Mouse (Mus musculus) limb, embryonic 12.5 days (tissue): ENCODE data around the gene Trap1. TPM values are rescaled to one million over a fixed set of nuclear protein-coding genes. Genes with fewer than 3 reads are reported as not detected.

Experiments
- ATAC-seq: fragments of 200-750 bp; cut with Nextera tagmentation; 2 replicates; pipeline ENCODE4 v1.8.0; 2017; ENCODE audit warnings: low read depth, moderate TSS enrichment; ENCODE audit not compliant: insufficient number of reproducible peaks, insufficient read depth, low FRiP score, low TSS enrichment
- H3K27ac ChIP-seq: fragments of 300-500 bp; sonication (generic); 2 replicates; pipeline ENCODE4 v1.5.1; 2016; ENCODE audit warnings: mild to moderate bottlenecking, moderate library complexity
- H3K27me3 ChIP-seq: fragments of 300-500 bp; sonication (generic); 2 replicates; pipeline ENCODE4 v1.6.1; 2016; ENCODE audit warnings: mild to moderate bottlenecking, moderate library complexity
- H3K36me3 ChIP-seq: fragments of 300-500 bp; sonication (generic); 2 replicates; pipeline ENCODE4 v1.6.1; 2016; ENCODE audit warnings: mild to moderate bottlenecking, moderate library complexity
- H3K4me1 ChIP-seq: fragments of 300-500 bp; sonication (generic); replicated peaks from 2 replicates; pipeline ENCODE4 v1.6.1; 2016
- H3K4me2 ChIP-seq: fragments of 300-500 bp; sonication (generic); 2 replicates; pipeline ENCODE4 v1.6.1; 2016; ENCODE audit warnings: mild to moderate bottlenecking, moderate library complexity
- H3K4me3 ChIP-seq: fragments of 300-500 bp; sonication (generic); replicated peaks from 2 replicates; pipeline ENCODE4 v1.5.1; 2016; ENCODE audit warnings: mild to moderate bottlenecking
- H3K9ac ChIP-seq: fragments of 300-500 bp; sonication (generic); replicated peaks from 2 replicates; pipeline ENCODE4 v1.6.1; 2016; ENCODE audit warnings: mild to moderate bottlenecking, moderate library complexity
- H3K9me3 ChIP-seq: fragments of 300-500 bp; sonication (generic); 2 replicates; pipeline ENCODE4 v1.6.1; 2016; ENCODE audit warnings: mild to moderate bottlenecking, moderate library complexity
- WGBS: fragments of 180-500 bp; shearing (Covaris S2); methylation state at CpG from one replicate; pipeline ENCODE4 v1.1.7; 2016; 5-methylcytosine and 5-hydroxymethylcytosine counted together
- polyA plus RNA-seq: library from polyadenylated mRNA; unstranded; fragments of >200 nt; fragmentation: Nextera tagmentation; extraction: Ambion mirVana; gene quantifications from 2 replicates; pipeline ENCODE4 v1.2.1, GENCODE M21; 2016

Gene Trap1
- polyA plus RNA-seq, 1 experiment from 2014 or later, result 86.5 TPM

- no peak for ATAC-seq
- WGBS, result 87% methylated on average over 5 of the region's 5 CpGs
- peaks cover 55% of the 10 kb centered on the region for H3K36me3 ChIP-seq
Measured at GRCm38 (mm10) chr16:4036807-4037206, 40.8 kb downstream of the Trap1 start, which contains the start of gene Dnase1. Gene Dnase1 (plus strand): TSS chr16:4036942.

GRCm38 (mm10) chr16:4035575-4035974 lies 42.1 kb downstream of the Trap1 start:
- H3K9ac ChIP-seq, result no peak overlapping the region
- no peak overlapping the region for H3K4me2 ChIP-seq
- ATAC-seq, result no peak
- no peaks in the 10 kb centered on the region for H3K9me3 ChIP-seq
- H3K27me3 ChIP-seq, result no peaks in the 10 kb centered on the region
- peaks cover 44% of the 10 kb centered on the region for H3K36me3 ChIP-seq
- peaks cover 6% of the 10 kb centered on the region; the same call in 1 of the 2 replicates for H3K4me1 ChIP-seq
- 88% methylated on average over 2 of the region's 2 CpGs for WGBS
- no peak overlapping the region for H3K27ac ChIP-seq
- H3K4me3 ChIP-seq, result no peak overlapping the region

More at GRCm38 (mm10) chr16:4036807-4037206, 40.8 kb downstream of the Trap1 start, which contains the start of gene Dnase1:
- H3K4me2 ChIP-seq, result no peak within 1 kb of the TSS
- H3K9ac ChIP-seq, result no peak within 1 kb of the TSS
- H3K9me3 ChIP-seq, result no peaks in the 10 kb centered on the region
- 0 out of 2 replicates have a peak, but pooled peaks cover under 1% of the 10 kb centered on the region for H3K4me1 ChIP-seq
- H3K4me3 ChIP-seq, result no peak within 1 kb of the TSS
- no peaks in the 10 kb centered on the region for H3K27me3 ChIP-seq
- no peak within 1 kb of the TSS for H3K27ac ChIP-seq

DNA sequence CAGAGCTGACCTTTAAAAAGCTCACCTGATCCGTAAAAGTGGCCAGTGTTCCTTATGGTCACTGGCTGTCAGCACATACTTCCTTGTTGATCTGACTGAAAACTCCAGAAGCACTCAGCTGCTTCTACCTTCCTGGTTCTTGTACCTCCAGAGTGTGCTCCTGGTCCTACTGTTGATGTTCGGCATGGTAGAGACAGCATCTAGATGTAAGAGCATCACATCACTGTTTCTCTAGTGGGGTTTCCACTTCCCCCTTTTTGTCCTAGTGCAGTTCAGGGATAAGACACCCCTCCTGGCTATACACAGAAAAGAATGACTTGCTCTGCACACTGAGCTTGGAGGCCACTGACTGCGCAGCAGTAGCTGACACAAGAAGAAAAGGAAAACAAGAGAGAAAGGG lies 43.2 kb downstream of the Trap1 start:
- no peak overlapping the region for H3K9ac ChIP-seq
- 89% methylated on average over 3 of the region's 3 CpGs for WGBS
- ATAC-seq, result no peak

GRCm38 (mm10) chr16:4033971-4034370 lies 43.7 kb downstream of the Trap1 start:
- ATAC-seq, result no peak
- Histone ChIP-seq H3K27me3 (no peaks in the 10 kb centered on the region), H3K4me3 (no peak overlapping the region), H3K36me3 (peaks cover 28% of the 10 kb centered on the region), H3K4me1 (peaks cover 6% of the 10 kb centered on the region; the same call in 1 of the 2 replicates), H3K27ac (no peak overlapping the region), H3K4me2 (no peak overlapping the region), H3K9ac (no peak overlapping the region), H3K9me3 (no peaks in the 10 kb centered on the region)
- WGBS, result 90% methylated on average over 5 of the region's 5 CpGs

More for the DNA sequence above, 43.2 kb downstream of the Trap1 start:
- H3K36me3 ChIP-seq, result peaks cover 33% of the 10 kb centered on the region
- H3K27me3 ChIP-seq, result no peaks in the 10 kb centered on the region
- peaks cover 6% of the 10 kb centered on the region; the same call in 1 of the 2 replicates for H3K4me1 ChIP-seq
- no peak overlapping the region for H3K27ac ChIP-seq
- H3K4me3 ChIP-seq, result no peak overlapping the region
- H3K4me2 ChIP-seq, result no peak overlapping the region
- H3K9me3 ChIP-seq, result no peaks in the 10 kb centered on the region

- 0 out of 2 replicates have a peak, but pooled peaks cover 5% of the 10 kb centered on the region for H3K9me3 ChIP-seq
- no peak for ATAC-seq
- peaks cover 6% of the 10 kb centered on the region; the same call in 1 of the 2 replicates for H3K4me1 ChIP-seq
- peaks cover 12% of the 10 kb centered on the region for H3K36me3 ChIP-seq
- no peak overlapping the region for H3K4me3 ChIP-seq
- WGBS, result 90% methylated on average over 6 of the region's 6 CpGs
- no peak overlapping the region for H3K4me2 ChIP-seq
- H3K27me3 ChIP-seq, result no peaks in the 10 kb centered on the region
- no peak overlapping the region for H3K9ac ChIP-seq
- H3K27ac ChIP-seq, result no peak overlapping the region
Measured at GRCm38 (mm10) chr16:4032341-4032748, 45.3 kb downstream of the Trap1 start.

DNA sequence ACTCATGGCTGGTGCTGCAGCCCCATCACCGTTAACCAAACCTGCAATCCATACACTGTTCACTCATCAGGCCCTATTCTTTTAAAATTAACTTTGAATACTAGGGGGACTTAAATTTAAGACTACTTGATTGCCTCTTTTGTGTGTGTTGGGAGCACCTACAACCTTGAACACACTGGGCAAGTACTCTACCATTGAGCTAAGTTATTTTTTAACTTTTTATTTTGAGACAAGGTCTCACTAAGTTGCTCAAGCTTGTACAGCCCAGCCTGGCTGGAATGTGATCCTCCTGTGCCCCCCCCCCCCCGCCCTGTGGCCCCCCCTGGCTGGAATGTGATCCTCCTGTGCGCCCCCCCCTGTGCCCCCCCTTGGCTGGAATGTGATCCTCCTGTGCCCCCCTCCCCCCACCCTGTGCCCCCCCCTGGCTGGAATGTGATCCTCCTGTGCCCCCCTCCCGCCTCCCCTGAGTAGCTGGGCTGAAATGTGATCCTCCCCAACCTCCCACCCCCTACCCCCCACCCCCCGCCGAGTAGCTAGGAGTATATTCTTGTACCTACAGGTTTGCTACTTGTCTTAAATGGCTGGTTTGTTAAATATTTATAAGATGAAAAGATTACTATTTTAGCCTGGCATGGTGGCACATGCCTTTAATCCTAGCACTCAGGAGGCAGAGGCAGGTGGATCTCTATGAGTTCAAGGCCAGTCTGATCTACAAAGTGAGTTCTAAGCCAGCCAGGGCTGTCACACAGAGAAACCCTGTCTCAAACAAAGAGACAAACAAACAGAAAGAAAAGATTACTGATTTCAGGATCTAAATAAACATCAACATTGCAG lies 46.0 kb downstream of the Trap1 start:
- Histone ChIP-seq H3K4me2 (no peak overlapping the region), H3K27me3 (no peaks in the 10 kb centered on the region), H3K9ac (no peak overlapping the region), H3K27ac (no peak overlapping the region), H3K36me3 (peaks cover 5% of the 10 kb centered on the region), H3K4me3 (no peak overlapping the region), H3K9me3 (0 out of 2 replicates have a peak, but pooled peaks cover 5% of the 10 kb centered on the region), H3K4me1 (peaks cover 6% of the 10 kb centered on the region; the same call in 1 of the 2 replicates)
- 58% methylated on average over 6 of the region's 6 CpGs for WGBS
- no peak for ATAC-seq

DNA sequence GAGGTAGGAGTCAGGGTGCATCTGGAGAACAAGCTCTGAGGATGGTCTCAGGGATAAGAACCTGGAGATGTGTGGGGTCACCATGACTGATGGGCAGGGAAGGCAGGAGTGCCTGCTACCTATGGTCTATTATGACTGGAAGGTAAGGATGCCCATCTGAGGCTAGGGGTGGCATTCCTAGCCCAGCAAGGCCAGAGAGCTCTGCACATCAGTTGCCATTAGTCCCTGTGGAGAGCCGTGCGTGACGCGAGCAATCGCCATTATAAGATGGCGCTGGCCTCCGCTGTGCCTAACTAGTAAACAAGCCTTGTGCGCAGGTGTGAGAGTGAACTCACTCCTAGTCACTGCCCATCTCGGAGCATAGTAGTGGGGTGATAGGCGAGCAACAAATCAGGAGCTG lies 47.1 kb downstream of the Trap1 start:
- WGBS, result 91% methylated on average over 10 of the region's 10 CpGs
- H3K27ac ChIP-seq, result no peak overlapping the region
- no peaks in the 10 kb centered on the region for H3K36me3 ChIP-seq
- H3K9ac ChIP-seq, result no peak overlapping the region
- ATAC-seq, result no peak
- H3K9me3 ChIP-seq, result 0 out of 2 replicates have a peak, but pooled peaks cover 5% of the 10 kb centered on the region
- H3K4me1 ChIP-seq, result peaks cover 6% of the 10 kb centered on the region; the same call in 1 of the 2 replicates
- H3K4me3 ChIP-seq, result no peak overlapping the region
- no peak overlapping the region for H3K4me2 ChIP-seq
- H3K27me3 ChIP-seq, result no peaks in the 10 kb centered on the region

DNA sequence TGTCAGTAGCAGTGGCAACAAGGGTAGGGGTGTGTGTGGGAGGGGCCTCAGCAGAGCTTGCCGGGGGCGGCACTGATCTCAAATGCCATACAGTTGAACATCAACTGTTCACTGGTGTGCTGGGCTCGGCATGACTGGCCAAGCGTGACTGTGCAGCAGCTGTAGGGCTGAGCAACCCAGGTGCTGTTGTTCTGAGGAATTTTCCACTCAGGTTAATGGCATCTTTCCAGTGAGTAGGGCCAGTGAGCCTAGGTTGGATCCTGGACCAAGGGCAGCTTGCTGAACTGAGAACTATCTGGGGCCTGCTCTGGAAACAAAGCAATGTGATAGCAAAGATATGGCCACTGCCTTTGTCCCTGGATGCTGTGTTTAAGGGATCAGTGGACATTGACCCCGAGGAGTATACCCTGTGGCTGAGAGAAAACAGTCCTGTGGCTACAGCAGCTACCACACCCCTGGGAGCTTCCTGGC lies 48.2 kb downstream of the Trap1 start:
- no peak overlapping the region for H3K9ac ChIP-seq
- H3K4me1 ChIP-seq, result peaks cover 6% of the 10 kb centered on the region; the same call in 1 of the 2 replicates
- ATAC-seq, result no peak
- H3K9me3 ChIP-seq, result 0 out of 2 replicates have a peak, but pooled peaks cover 5% of the 10 kb centered on the region
- WGBS, result 89% methylated on average over 5 of the region's 5 CpGs
- no peak overlapping the region for H3K4me2 ChIP-seq
- H3K36me3 ChIP-seq, result no peaks in the 10 kb centered on the region
- no peak overlapping the region for H3K27ac ChIP-seq
- H3K4me3 ChIP-seq, result no peak overlapping the region
- no peaks in the 10 kb centered on the region for H3K27me3 ChIP-seq

DNA sequence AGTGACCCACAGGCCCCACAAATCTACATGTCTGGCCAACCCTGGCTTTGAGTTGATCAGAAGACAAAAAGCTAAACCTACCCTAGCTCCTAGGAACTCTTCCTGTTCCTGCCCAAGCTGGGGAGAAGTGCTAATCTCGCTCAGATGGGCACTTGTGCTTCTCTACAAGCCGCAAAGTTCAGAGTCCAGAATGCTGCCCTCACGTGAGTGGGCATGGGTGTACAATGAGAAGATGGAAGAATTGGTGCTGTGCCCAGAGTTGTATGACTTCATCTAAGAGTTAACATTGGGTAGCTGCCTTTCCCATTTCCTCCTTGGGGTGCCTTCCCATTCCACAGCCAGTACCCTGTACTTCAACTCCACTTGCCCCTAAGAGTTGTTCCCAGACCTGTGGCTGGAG lies 50.4 kb downstream of the Trap1 start:
- 0 out of 2 replicates have a peak, but pooled peaks cover 5% of the 10 kb centered on the region for H3K9me3 ChIP-seq
- WGBS, result 84% methylated on average over 3 of the region's 3 CpGs

GRCm38 (mm10) chr16:4026672-4027071 lies 51.0 kb downstream of the Trap1 start:
- WGBS, result 76% methylated on average over 1 of the region's 1 CpGs
- no peaks in the 10 kb centered on the region for H3K36me3 ChIP-seq
- no peak for ATAC-seq
- H3K9me3 ChIP-seq, result 0 out of 2 replicates have a peak, but pooled peaks cover 5% of the 10 kb centered on the region
- H3K4me1 ChIP-seq, result peaks cover 4% of the 10 kb centered on the region; the same call in 1 of the 2 replicates
- no peak overlapping the region for H3K4me2 ChIP-seq
- H3K27me3 ChIP-seq, result no peaks in the 10 kb centered on the region
- H3K27ac ChIP-seq, result no peak overlapping the region
- H3K4me3 ChIP-seq, result no peak overlapping the region
- no peak overlapping the region for H3K9ac ChIP-seq

More for the DNA sequence above, 50.4 kb downstream of the Trap1 start:
- Histone ChIP-seq H3K4me1 (peaks cover 6% of the 10 kb centered on the region; the same call in 1 of the 2 replicates), H3K4me2 (no peak overlapping the region), H3K36me3 (no peaks in the 10 kb centered on the region), H3K27ac (no peak overlapping the region), H3K4me3 (no peak overlapping the region), H3K27me3 (no peaks in the 10 kb centered on the region), H3K9ac (no peak overlapping the region)
- no peak for ATAC-seq

DNA sequence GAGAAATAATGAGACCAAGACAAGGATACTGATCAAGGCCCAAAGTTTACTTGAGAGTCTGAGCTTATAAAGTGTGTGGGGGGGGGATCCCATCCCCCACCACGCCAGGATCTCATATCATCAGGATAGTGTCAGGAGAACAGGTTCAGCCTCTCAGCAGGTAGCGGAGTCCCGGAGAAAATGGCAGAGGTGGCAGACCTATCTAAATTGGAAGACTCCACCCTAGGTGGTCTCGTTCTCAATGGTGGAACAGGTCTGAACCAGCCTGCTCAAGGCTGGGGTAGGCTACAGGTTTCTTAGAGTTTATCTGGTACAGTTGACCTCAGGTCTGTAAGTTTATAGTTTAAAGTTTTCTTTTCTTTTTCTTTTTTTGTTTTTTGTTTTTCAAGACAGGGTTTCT lies 54.9 kb downstream of the Trap1 start:
- ATAC-seq, result no peak
- Histone ChIP-seq H3K27ac (no peak overlapping the region), H3K27me3 (no peaks in the 10 kb centered on the region; the same call in 1 of the 2 replicates), H3K4me1 (no peaks in the 10 kb centered on the region), H3K4me2 (no peak overlapping the region), H3K9me3 (no peaks in the 10 kb centered on the region), H3K4me3 (no peak overlapping the region), H3K9ac (no peak overlapping the region), H3K36me3 (no peaks in the 10 kb centered on the region)
- WGBS, result 69% methylated on average over 4 of the region's 4 CpGs
